Mouse (Mus musculus): Measurements from ENCODE around the gene Ifna11.
"Not testable (repeated sequence)": the region's sequence is repeated elsewhere in the genome, so short reads cannot be mapped to it uniquely, and the experiment has no call there.

GRCm38 (mm10) chr4:88788402-88788801 is 31.4 kb upstream of the Ifna11 start, which contains the start of gene Gm13277:
- not testable (repeated sequence) for TF ChIP-seq POLR2A (IDR thresholded peaks at IDR 0.05; ENCODE audit: low read depth, low read length)
- peak; percentile 28; the same call in 1 of the 2 replicates for TF ChIP-seq CTCF (IDR thresholded peaks at IDR 0.05; ENCODE audit: extremely low read depth, insufficient read depth, insufficient read length, insufficient replicate concordance)
